Mouse (Mus musculus) stomach, embryonic 14.5 days (tissue): ENCODE measurements at regions not wholly inside any gene's neighbourhood (a gene's known extent, or its start where the extent isn't known, plus 50 kb on each side); places are given as distances from the start of the nearest gene placed in this dataset.

Experiments used
- ATAC-seq: fragments of 200-750 bp; cut with Nextera tagmentation; 2 replicates; pipeline ENCODE4 v1.8.0; 2017; ENCODE audit warnings: low read depth, moderate TSS enrichment; ENCODE audit not compliant: insufficient number of reproducible peaks, insufficient read depth, low FRiP score
- H3K27ac ChIP-seq: fragments of 300-500 bp; sonication (generic); 2 replicates; pipeline ENCODE4 v1.5.1; 2014; ENCODE audit warnings: mild to moderate bottlenecking, low read length, moderate library complexity, mixed read lengths
- H3K27me3 ChIP-seq: fragments of 300-500 bp; sonication (generic); 2 replicates; pipeline ENCODE4 v1.6.1; 2014; ENCODE audit warnings: low read length, control low read depth, mixed read lengths; ENCODE audit not compliant: control insufficient read depth, insufficient read depth
- H3K36me3 ChIP-seq: fragments of 300-500 bp; sonication (generic); 2 replicates; pipeline ENCODE4 v1.6.1; 2014; ENCODE audit warnings: mild to moderate bottlenecking, control low read depth, low read length, moderate library complexity, mixed read lengths; ENCODE audit not compliant: control insufficient read depth, insufficient read depth
- H3K4me1 ChIP-seq: fragments of 300-500 bp; sonication (generic); 2 replicates; pipeline ENCODE4 v1.6.1; 2014; ENCODE audit warnings: low read length, control low read depth, mixed read lengths; ENCODE audit not compliant: control insufficient read depth, insufficient read depth
- H3K4me2 ChIP-seq: fragments of 300-500 bp; sonication (generic); replicated peaks from 2 replicates; pipeline ENCODE4 v1.6.1; 2014; ENCODE audit warnings: low read depth, low read length, control low read depth
- H3K4me3 ChIP-seq: fragments of 300-500 bp; sonication (generic); 2 replicates; pipeline ENCODE4 v1.5.1; 2014; ENCODE audit warnings: low read depth, low read length, control low read depth
- H3K9ac ChIP-seq: fragments of 300-500 bp; sonication (generic); replicated peaks from 2 replicates; pipeline ENCODE4 v1.6.1; 2014; ENCODE audit warnings: low read depth, mild to moderate bottlenecking, control low read depth, low read length, moderate library complexity, mixed read lengths
- H3K9me3 ChIP-seq: fragments of 300-500 bp; sonication (generic); 2 replicates; pipeline ENCODE4 v1.6.1; 2016; ENCODE audit warnings: low read depth, low read length, control low read depth; ENCODE audit not compliant: control insufficient read depth
- WGBS: fragments of 180-500 bp; shearing (Covaris S2); extraction: QIAGEN DNeasy Blood & Tissue Kit; methylation state at CpG from one replicate; pipeline ENCODE4 v1.1.7; 2014; 5-methylcytosine and 5-hydroxymethylcytosine counted together

- Histone ChIP-seq H3K4me3 (no peak overlapping the region), H3K4me2 (no peak overlapping the region), H3K27ac (no peak overlapping the region), H3K4me1 (0 out of 2 replicates have a peak, but pooled peaks cover 6% of the 10 kb centered on the region), H3K9ac (no peak overlapping the region), H3K9me3 (no peaks in the 10 kb centered on the region), H3K27me3 (no peaks in the 10 kb centered on the region), H3K36me3 (no peaks in the 10 kb centered on the region)
- WGBS = 33% methylated on average over 5 of the region's 5 CpGs
- no peak for ATAC-seq
These were observed 52.5 kb upstream of the Tns3 start for GRCm38 (mm10) chr11:8716858-8717257.

DNA sequence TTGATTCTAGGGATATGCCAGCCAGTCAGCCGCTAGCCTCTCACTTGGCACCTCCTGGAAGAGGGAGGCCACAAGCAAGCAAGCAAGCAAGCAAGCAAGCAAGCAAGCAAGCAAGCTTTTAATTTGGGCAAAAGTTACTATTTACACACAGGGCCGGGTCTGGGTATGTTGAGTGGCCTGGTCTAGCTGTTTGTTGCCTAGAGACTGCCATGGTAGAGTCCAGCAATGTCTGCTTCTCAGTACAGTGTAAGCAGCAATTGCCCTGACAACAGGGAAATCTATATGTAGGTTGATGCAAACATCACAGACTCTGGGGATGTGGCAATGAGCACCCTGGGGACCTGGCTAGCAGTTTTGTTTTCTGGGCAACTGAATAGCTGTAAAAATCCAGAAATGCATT lies 51.4 kb upstream of the Tns3 start:
- no peak overlapping the region for H3K4me2 ChIP-seq
- H3K27ac ChIP-seq = no peak overlapping the region
- no peak overlapping the region for H3K4me3 ChIP-seq
- ATAC-seq = no peak
- no peaks in the 10 kb centered on the region for H3K27me3 ChIP-seq
- H3K4me1 ChIP-seq = 0 out of 2 replicates have a peak, but pooled peaks cover 6% of the 10 kb centered on the region
- no peaks in the 10 kb centered on the region for H3K36me3 ChIP-seq
- no peaks in the 10 kb centered on the region for H3K9me3 ChIP-seq
- WGBS = 53% methylated on average over 2 of the region's 2 CpGs
- H3K9ac ChIP-seq = no peak overlapping the region
